Comparison of ENCODE assay signal across 9 mouse cellular contexts in genomic region chr8:126986495-126986894, GRCm38 (mm10). TPM values are rescaled to one million over a fixed set of nuclear protein-coding genes. Genes with fewer than 3 reads are reported as not detected.
DNase-seq lines count a peak whose midpoint lies in the region; ATAC-seq and TF ChIP-seq lines count a peak whose summit lies in the region.
"Had no signal": no experiment of that assay in that cellular context is flagged by ENCODE, and none has a peak within 500 bp of the region (broad histone marks: within the 10 kb centered on the region; RNA-seq: fewer than 3 reads in every experiment).

No protein-coding gene starts in this region.

- H3K27ac ChIP-seq in forebrain, embryonic 15.5 days (replicated peaks) = no peak overlapping the region
- H3K27ac ChIP-seq in lung, embryonic 14.5 days (ENCODE audit: low read depth) = no peak overlapping the region
- H3K27ac ChIP-seq: limb, embryonic 15.5 days had no signal

- 3% methylated on average over 12 of the region's 12 CpGs for WGBS in forebrain, embryonic 15.5 days
- WGBS in lung, embryonic 14.5 days = 2% methylated on average over 12 of the region's 12 CpGs

- H3K4me3 ChIP-seq in forebrain, embryonic 15.5 days = no peak overlapping the region
- no peak overlapping the region for H3K4me3 ChIP-seq in lung, embryonic 14.5 days (ENCODE audit: low read depth, low read length)
- H3K4me3 ChIP-seq: limb, embryonic 15.5 days had no signal

- H3K4me1 ChIP-seq in forebrain, embryonic 15.5 days = no peaks in the 10 kb centered on the region
- no peaks in the 10 kb centered on the region for H3K4me1 ChIP-seq in lung, embryonic 14.5 days (ENCODE audit: insufficient read depth)
- H3K4me1 ChIP-seq: limb, embryonic 15.5 days had no signal

- H3K36me3 ChIP-seq in forebrain, embryonic 15.5 days = no peaks in the 10 kb centered on the region
- H3K36me3 ChIP-seq in lung, embryonic 14.5 days (ENCODE audit: insufficient read depth) = no peaks in the 10 kb centered on the region
- H3K36me3 ChIP-seq: limb, embryonic 15.5 days had no signal

- peak; percentile 68 for ATAC-seq in cerebellum, adult (ENCODE audit: insufficient number of reproducible peaks, low FRiP score, low TSS enrichment)
- peak; percentile 61; the same call in 1 of the 2 replicates for ATAC-seq in forebrain, embryonic 15.5 days (replicated peaks)
- peak; percentile 41; the same call in 1 of the 2 replicates for ATAC-seq in lung, embryonic 14.5 days (ENCODE audit: insufficient read depth)

- no peaks in the 10 kb centered on the region for H3K27me3 ChIP-seq in forebrain, embryonic 15.5 days
- H3K27me3 ChIP-seq in lung, embryonic 14.5 days (ENCODE audit: insufficient read depth, low read length) = no peaks in the 10 kb centered on the region
- H3K27me3 ChIP-seq: limb, embryonic 15.5 days had no signal

- DNase-seq in ES-CJ7 (ENCODE audit: low read depth, low spot score) = peak; percentile 96
- peak; percentile 87 for DNase-seq in heart, postnatal 4 days
- DNase-seq in layer of hippocampus, adult 8-10 months (ENCODE audit: low spot score in 2 of 2) = peak; percentile 64 to 90
- DNase-seq in lung, embryonic 14.5 days = peak; percentile 93
- peak; percentile 78 for DNase-seq in ovary, postnatal 14 days (ENCODE audit: low spot score)
- peak; percentile 42 to 75 for DNase-seq in thymus, postnatal 10 days (ENCODE audit: low spot score in 2 of 2)

- H3K9me3 ChIP-seq in forebrain, embryonic 15.5 days = no peaks in the 10 kb centered on the region
- H3K9me3 ChIP-seq in lung, embryonic 14.5 days (ENCODE audit: low read depth, low read length) = no peaks in the 10 kb centered on the region
- H3K9me3 ChIP-seq: limb, embryonic 15.5 days had no signal

- no peak overlapping the region for H3K9ac ChIP-seq in forebrain, embryonic 15.5 days (replicated peaks)
- H3K9ac ChIP-seq in lung, embryonic 14.5 days = no peak overlapping the region
- H3K9ac ChIP-seq: limb, embryonic 15.5 days had no signal

- peak; percentile 100 for TF ChIP-seq CTCF in lung, embryonic 14.5 days (IDR thresholded peaks at IDR 0.05; ENCODE audit: low read depth)

- no peak overlapping the region for H3K4me2 ChIP-seq in forebrain, embryonic 15.5 days (replicated peaks)
- H3K4me2 ChIP-seq in lung, embryonic 14.5 days = no peak overlapping the region
- H3K4me2 ChIP-seq: limb, embryonic 15.5 days had no signal

RNA-seq across cellular contexts. Expression of gene Rbm34, which starts 15.6 kb away (rescaled TPM):
- 26.4 and 28.2 TPM in 2 replicates for polyA plus RNA-seq in forebrain, embryonic 15.5 days (2015; fragmentation: Nextera tagmentation; extraction: Ambion mirVana)
- 1 to 10 TPM; 7.6 to 8.5 TPM for total RNA-seq in heart, postnatal 4 days (2021)
- 10 to 100 TPM; 10.4 to 15.6 (median 13.4) TPM for total RNA-seq in layer of hippocampus, adult 8-10 months (2022)
- polyA plus RNA-seq in lung, embryonic 14.5 days (2014; fragmentation: Nextera tagmentation; extraction: Ambion mirVana) = 25.0 and 26.6 TPM in 2 replicates

RNA-seq across cellular contexts. Expression of gene Tomm20, which starts 40.9 kb away (rescaled TPM):
- polyA plus RNA-seq in forebrain, embryonic 15.5 days (2015; fragmentation: Nextera tagmentation; extraction: Ambion mirVana) = 195 and 209 TPM in 2 replicates
- 100 to 1,000 TPM; 104 to 120 TPM for total RNA-seq in heart, postnatal 4 days (2021)
- total RNA-seq in layer of hippocampus, adult 8-10 months (2022) = 100 to 1,000 TPM; 187 to 204 (median 195) TPM
- polyA plus RNA-seq in lung, embryonic 14.5 days (2014; fragmentation: Nextera tagmentation; extraction: Ambion mirVana) = 215 and 218 TPM in 2 replicates
